Mouse (Mus musculus): ENCODE data around the gene Sept8.

The Sept8 gene

DNA sequence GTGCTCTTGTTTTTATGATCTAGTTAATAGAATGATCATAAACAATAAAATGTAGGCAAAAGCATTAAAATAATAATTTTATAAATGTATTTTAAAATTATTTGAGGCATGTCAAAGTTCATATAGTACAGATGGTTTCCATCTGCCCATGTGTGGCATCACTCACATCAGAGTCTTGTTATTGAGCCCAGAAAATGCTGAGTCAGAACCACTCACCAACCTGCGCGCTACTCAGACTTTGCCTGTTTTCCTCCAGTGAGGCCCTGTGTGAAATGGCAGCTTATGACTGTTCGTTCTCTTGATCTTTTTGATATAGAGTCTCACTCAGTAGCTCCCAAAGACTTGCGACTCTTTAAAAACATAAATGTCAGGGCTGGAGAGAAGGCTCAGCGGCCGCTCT, 66.5 kb downstream of the Sept8 start:
- no peak for DNase-seq

DNA sequence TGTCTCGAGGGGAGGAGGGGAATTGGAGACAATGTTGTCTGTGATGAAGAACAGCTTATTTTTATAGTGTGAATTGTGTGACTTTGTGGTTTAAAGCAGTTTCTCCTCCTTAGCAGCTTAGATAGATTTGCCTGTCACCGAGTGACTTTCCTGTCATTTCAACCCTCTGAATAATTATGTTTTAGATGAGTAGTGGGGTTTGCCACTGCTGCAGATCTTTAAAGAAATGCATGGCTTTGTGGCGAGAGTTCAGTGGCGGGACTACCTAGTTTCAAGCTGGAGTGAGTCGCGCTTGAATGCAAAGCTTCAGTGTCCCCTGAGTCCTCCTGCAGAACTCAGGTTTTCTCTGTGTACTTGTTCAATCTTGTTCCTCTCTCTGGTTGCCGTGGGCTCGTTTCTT, 69.2 kb downstream of the Sept8 start:
- DNase-seq, result no peak

DNA sequence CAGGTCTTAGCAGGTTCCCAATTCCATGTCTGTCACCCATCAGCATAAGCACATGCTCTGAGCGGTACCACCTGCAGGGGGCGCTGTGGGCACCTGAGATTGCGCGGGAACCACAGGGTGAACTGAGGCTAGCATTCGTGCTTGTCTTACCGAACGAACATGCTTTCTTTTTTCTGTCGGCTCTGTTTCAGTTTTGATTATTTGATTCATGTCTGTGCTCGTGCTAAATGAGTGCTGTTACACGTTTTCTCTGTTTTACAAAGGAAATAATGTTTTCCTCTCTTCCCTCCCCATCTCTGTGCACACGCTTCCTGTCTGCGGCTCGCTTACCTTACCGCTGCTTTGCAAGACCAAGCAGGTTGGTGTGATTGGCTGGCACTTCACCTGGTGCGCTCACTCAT, 71.3 kb downstream of the Sept8 start:
- DNase-seq, result no peak

DNA sequence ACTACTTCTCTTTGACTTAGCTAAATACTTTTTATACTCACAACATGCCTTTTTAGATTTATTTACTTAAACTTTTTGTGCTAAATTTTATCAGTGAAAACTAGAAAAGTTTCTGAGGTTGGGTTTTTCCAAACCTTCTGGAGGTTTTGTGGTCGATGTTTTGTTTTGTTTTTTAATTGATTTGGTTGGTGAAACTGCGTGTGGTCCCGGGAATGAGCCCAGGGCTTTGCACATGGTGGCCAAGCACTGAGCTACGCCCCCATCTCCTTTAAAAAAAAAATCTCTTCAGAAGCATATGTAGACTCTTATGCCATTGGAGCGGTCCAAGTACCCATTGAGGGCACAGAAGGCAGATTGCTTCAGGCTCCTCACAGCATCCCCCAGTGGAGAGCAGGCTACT, 72.1 kb downstream of the Sept8 start:
- DNase-seq, result no peak
